Mouse (Mus musculus) embryonic facial prominence, embryonic 10.5 days (tissue): Measurements from ENCODE around the gene Klk1b1. TPM values are rescaled to one million over a fixed set of nuclear protein-coding genes. Genes with fewer than 3 reads are reported as not detected.
"Not testable (repeated sequence)": the region's sequence is repeated elsewhere in the genome, so short reads cannot be mapped to it uniquely, and the experiment has no call there.

Experiments used
- DNase-seq: peaks from one replicate; pipeline ENCODE4 v3.0.0-alpha.2; 2017; ENCODE audit warnings: low spot score
- H3K27ac ChIP-seq: fragments of 300-500 bp; sonication (generic); replicated peaks from 2 replicates; pipeline ENCODE4 v1.5.1; 2016; ENCODE audit warnings: mild to moderate bottlenecking
- H3K27me3 ChIP-seq: fragments of 300-500 bp; sonication (generic); replicated peaks from 2 replicates; pipeline ENCODE4 v1.6.1; 2016; ENCODE audit warnings: low read depth, mild to moderate bottlenecking; ENCODE audit not compliant: poor library complexity, severe bottlenecking
- H3K36me3 ChIP-seq: fragments of 300-500 bp; sonication (generic); replicated peaks from 2 replicates; pipeline ENCODE4 v1.6.1; 2016; ENCODE audit warnings: mild to moderate bottlenecking, moderate library complexity
- H3K4me1 ChIP-seq: fragments of 300-500 bp; sonication (generic); 2 replicates; pipeline ENCODE4 v1.6.1; 2016
- H3K4me3 ChIP-seq: fragments of 300-500 bp; sonication (generic); 2 replicates; pipeline ENCODE4 v1.5.1; 2016; ENCODE audit warnings: mild to moderate bottlenecking, moderate library complexity
- H3K9me3 ChIP-seq: fragments of 300-500 bp; sonication (generic); 2 replicates; pipeline ENCODE4 v1.6.1; 2016; ENCODE audit warnings: mild to moderate bottlenecking
- WGBS: fragments of 180-500 bp; shearing (Covaris S2); methylation state at CpG from one replicate; pipeline ENCODE4 v1.1.7; 2016; 5-methylcytosine and 5-hydroxymethylcytosine counted together
- polyA plus RNA-seq: library from polyadenylated mRNA; unstranded; fragments of >200 nt; fragmentation: Nextera tagmentation; extraction: Ambion mirVana; gene quantifications from 2 replicates; pipeline ENCODE4 v1.2.1, GENCODE M21; 2016

The Klk1b1 gene
- polyA plus RNA-seq, 1 experiment from 2014 or later = not detected

DNA sequence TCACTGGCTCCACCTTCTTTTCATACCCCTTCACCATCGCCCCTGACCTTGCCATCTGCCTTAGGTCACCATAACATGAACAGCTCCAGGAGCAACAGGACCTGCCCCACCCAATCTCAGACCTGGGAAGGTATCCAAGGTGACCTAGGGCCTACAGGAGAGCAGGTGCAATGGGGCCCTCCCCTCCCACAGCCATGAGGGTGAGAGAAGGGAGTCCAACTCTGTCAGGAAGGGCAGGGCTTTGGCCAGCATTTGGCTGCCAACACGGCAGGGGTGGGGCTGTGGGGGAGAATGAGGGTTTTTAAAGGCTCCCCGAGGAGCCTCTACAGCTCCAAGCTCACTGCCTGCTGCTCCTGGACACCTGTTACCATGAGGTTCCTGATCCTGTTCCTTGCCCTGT, 24.3 kb upstream of the Klk1b1 start:
- DNase-seq, H3K27me3 ChIP-seq, H3K27ac ChIP-seq, H3K36me3 ChIP-seq, H3K4me3 ChIP-seq, H3K4me1 ChIP-seq, H3K9me3 ChIP-seq: not testable (repeated sequence)
- 71% methylated on average over 3 of the region's 3 CpGs for WGBS

DNA sequence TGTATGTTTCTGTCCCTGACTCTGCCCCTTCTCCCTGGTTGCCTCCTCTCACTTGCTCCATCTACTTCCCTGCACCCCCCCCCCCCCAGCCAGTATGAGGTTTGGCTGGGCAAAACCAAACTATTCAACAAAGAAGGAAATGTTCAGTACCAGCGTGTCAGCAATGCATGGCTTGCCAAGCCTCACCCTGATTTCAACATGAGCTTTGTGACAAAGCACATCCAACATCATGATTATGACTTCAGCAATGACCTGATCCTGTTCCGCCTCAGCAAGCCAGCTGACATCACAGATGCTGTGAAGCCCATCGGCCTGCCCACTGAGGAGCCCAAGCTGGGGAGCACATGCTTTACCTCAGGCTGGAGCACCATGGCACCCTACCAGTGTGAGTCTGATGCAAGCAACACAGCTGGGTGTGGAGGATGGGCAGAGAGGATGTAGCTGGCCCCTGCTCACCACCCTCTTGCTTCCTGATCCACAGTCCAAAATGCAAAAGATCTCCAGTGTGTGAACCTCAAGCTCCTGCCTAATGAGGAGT, 21.8 kb upstream of the Klk1b1 start:
- Histone ChIP-seq H3K27ac (no peak overlapping the region), H3K4me1 (no peaks in the 10 kb centered on the region), H3K27me3 (no peaks in the 10 kb centered on the region), H3K9me3 (no peaks in the 10 kb centered on the region), H3K4me3 (no peak overlapping the region), H3K36me3 (no peaks in the 10 kb centered on the region)
- no peak for DNase-seq
- 87% methylated on average over 3 of the region's 3 CpGs for WGBS

DNA sequence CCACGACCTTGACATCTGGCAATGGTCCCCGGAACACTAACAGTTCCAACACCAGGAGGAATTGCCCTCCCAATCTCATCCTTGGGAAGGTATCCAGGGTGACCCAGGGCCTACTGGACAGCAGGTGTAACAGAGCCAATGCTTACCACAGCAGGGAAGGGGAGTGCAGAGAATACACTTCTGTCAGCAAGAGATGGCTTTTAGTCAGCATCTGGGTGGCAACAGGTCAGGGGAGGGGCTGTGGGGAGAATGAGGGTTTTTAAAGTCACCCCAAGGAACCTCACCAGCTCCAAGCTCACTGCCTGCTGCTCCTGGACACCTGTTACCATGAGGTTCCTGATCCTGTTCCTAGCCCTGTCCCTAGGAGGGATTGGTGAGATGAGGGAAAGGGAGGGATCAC, 16.2 kb upstream of the Klk1b1 start, which contains the start of gene Klk1b8:
Gene Klk1b8, plus strand, starts transcription at position 301 of the 400 bp plus-strand sequence.
- no peaks in the 10 kb centered on the region for H3K36me3 ChIP-seq
- H3K4me1 ChIP-seq = no peaks in the 10 kb centered on the region
- H3K27me3 ChIP-seq = no peaks in the 10 kb centered on the region
- no peak within 1 kb of the TSS for H3K27ac ChIP-seq
- WGBS = 85% methylated on average over 2 of the region's 2 CpGs
- no peak within 1 kb of the TSS for H3K4me3 ChIP-seq
- DNase-seq = no peak
- no peaks in the 10 kb centered on the region for H3K9me3 ChIP-seq

DNA sequence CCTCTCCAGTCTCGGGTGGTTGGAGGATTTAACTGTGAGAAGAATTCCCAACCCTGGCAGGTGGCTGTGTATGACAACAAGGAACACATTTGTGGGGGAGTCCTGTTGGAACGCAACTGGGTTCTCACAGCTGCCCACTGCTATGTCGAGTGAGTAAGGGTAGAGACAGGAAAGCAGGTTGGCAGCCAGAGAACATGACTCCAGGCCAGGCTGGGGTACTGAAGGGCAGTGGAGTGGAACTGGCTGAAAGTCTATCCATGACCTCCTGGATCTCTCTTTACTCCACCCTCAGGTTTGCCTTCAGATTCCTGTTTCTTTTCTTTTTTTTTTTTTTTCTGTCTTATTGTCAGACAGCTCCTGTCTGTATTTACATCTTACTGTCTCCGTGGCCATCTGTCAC, 13.8 kb upstream of the Klk1b1 start:
- Histone ChIP-seq H3K27me3 (no peaks in the 10 kb centered on the region), H3K4me3 (no peak overlapping the region), H3K9me3 (no peaks in the 10 kb centered on the region), H3K4me1 (no peaks in the 10 kb centered on the region), H3K36me3 (no peaks in the 10 kb centered on the region), H3K27ac (no peak overlapping the region)
- no peak for DNase-seq
- WGBS = 73% methylated on average over 4 of the region's 4 CpGs

DNA sequence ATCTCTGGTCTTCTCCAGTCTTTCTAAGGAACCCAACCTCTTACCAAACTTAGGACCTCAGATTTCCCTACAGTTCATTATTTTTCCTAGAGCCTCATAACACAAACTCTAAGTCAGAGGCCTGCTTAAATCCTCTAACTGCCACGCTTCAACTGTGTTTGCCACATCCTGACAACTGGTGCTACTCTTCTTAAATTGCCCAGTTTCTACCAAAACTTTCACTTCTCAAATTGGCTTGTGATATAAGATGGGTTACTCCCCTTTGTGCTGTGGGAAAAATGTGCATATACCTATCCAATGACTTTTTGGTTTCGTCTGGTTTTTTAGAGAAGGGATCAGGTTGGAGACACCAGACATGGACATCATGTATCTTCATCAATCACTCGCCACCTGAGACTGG, 507 bp downstream of the Klk1b1 start:
- Histone ChIP-seq H3K4me1 (no peaks in the 10 kb centered on the region), H3K9me3 (no peaks in the 10 kb centered on the region), H3K27me3 (no peaks in the 10 kb centered on the region), H3K27ac (no peak overlapping the region), H3K4me3 (no peak overlapping the region), H3K36me3 (no peaks in the 10 kb centered on the region)
- WGBS = 79% methylated on average over 3 of the region's 3 CpGs
- DNase-seq = no peak

DNA sequence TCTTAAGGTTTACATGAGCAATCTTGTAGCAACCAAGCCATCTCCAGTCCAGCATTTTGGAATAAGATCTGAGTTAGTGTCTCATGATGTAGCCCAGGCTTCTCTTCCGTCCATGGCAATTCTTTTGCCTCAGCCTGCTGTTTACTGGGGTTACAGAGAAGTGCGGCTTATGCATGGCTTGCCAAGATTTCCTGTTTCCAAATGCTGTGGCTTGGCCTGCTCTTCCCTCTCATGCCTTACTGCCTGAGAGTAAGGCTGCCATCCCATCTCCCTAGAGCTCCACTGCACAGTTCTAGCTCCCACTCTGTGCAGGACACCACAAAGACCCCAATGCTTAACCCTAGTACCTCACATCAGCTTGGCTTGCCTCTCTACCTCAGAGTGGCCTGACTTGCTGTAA, 1.1 kb downstream of the Klk1b1 start:
- no peaks in the 10 kb centered on the region for H3K36me3 ChIP-seq
- WGBS = 90% methylated on average over 2 of the region's 2 CpGs
- no peak overlapping the region for H3K4me3 ChIP-seq
- H3K27me3 ChIP-seq = no peaks in the 10 kb centered on the region
- no peak for DNase-seq
- no peaks in the 10 kb centered on the region for H3K4me1 ChIP-seq
- no peaks in the 10 kb centered on the region for H3K9me3 ChIP-seq
- no peak overlapping the region for H3K27ac ChIP-seq

DNA sequence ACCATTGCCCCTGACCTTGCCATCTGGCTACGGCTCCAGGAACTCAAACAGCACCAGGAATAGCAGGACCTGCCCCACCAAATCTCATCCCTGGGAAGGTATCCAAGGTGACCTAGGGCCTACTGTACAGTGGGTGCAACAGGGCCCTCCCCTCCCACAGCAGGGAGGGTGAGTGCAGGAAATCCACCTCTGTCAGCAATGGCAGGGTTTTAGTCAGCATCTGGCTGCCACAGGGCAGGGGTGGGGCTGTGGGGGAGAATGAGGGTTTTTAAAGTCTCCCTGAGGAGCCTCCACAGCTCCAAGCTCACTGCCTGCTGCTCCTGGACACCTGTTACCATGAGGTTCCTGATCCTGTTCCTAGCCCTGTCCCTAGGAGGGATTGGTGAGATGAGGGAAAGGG, 9.2 kb downstream of the Klk1b1 start, which contains the start of gene Klk1b9:
Gene Klk1b9, plus strand, starts transcription at position 301 of the 400 bp plus-strand sequence.
- H3K4me1 ChIP-seq, H3K4me3 ChIP-seq, H3K27me3 ChIP-seq, H3K27ac ChIP-seq, DNase-seq, H3K36me3 ChIP-seq, H3K9me3 ChIP-seq: not testable (repeated sequence)
- 84% methylated on average over 1 of the region's 1 CpGs for WGBS

DNA sequence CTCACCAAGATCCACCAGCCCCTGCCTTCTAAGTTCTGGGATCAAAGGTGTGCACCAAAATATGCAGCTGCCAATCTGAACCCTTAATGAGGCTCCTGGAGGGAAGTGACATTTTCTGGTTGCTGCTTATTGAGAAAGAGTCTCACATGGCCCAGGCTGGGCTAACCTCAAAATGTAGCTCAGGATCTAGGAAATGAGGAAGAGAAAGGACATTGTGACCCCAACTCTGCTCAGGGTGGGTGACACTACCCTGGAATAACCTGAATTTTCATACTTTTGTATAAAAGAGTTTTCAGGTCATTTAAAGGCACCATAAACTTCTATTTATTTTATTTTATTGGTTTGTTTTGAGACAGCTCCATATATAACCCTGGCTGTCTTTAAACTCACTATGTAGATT, 19.1 kb downstream of the Klk1b1 start:
- Histone ChIP-seq H3K27ac (no peak overlapping the region), H3K36me3 (no peaks in the 10 kb centered on the region), H3K4me1 (no peaks in the 10 kb centered on the region), H3K4me3 (no peak overlapping the region), H3K27me3 (no peaks in the 10 kb centered on the region), H3K9me3 (no peaks in the 10 kb centered on the region)
- no peak for DNase-seq

DNA sequence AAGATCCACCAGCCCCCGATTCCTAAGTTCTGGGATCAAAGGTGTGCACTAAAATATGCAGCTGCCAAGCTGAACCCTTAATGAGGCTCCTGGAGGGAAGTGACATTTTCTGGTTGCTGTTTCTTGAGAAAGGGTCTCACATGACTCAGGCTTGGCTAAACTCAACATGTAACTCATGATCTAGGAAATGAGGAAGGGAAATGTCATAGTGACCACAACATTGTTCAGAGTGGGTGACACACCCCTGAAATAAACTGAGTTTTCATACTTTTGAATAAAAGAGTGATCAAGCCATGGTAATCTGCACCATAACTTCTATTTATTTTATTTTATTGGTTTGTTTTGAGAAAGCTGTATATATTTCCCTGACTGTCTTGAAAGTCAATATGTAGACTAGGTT, 28.3 kb downstream of the Klk1b1 start:
- 83% methylated on average over 1 of the region's 1 CpGs for WGBS

DNA sequence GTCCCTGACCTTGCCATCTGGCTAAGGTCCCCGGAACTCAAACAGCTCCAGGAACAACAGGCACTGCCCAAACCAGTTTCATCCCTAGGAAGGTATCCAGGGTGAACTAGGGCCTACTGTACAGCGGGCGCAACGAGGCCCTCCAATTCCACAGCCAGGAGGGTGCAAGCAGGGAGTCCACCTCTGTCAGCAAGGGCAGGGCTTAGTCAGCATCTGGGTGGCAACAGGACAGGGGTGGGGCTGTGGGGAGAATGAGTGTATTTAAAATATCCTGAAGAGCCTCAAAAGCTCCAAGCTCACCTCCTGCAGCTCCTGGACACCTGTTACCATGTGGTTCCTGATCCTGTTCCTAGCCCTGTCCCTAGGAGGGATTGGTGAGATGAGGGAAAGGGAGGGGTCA, 29.0 kb downstream of the Klk1b1 start, which contains the start of gene Klk1b11:
Gene Klk1b11, plus strand, starts transcription at position 301 of the 400 bp plus-strand sequence.
- not testable (repeated sequence) for DNase-seq, H3K9me3 ChIP-seq, H3K4me3 ChIP-seq, H3K36me3 ChIP-seq, H3K27me3 ChIP-seq, H3K27ac ChIP-seq, H3K4me1 ChIP-seq
- 86% methylated on average over 4 of the region's 4 CpGs for WGBS

More for the DNA sequence above, 28.3 kb downstream of the Klk1b1 start:
- not testable (repeated sequence) for DNase-seq, H3K9me3 ChIP-seq, H3K27me3 ChIP-seq, H3K36me3 ChIP-seq, H3K4me1 ChIP-seq, H3K27ac ChIP-seq, H3K4me3 ChIP-seq

DNA sequence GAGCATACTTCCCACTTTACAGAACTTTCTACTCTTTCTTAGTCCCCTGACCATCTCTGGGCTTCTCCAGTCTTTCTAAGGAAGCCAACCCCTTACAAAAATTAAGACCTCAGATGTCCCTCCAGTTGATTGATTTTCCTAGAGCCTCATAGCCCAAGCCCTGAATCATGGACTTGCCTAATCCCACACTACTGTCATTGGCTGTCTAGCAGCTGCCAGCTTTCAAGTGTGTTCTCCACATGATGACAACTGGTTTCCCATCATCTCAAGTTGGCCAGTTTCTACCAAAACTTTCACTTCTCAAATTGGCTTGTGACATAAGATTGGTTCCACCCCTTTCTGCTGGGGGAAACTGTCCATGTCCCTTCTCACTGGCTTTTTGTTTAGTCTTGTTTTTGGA, 38.3 kb downstream of the Klk1b1 start:
- no peaks in the 10 kb centered on the region for H3K4me1 ChIP-seq
- DNase-seq = no peak
- no peak overlapping the region for H3K27ac ChIP-seq
- H3K4me3 ChIP-seq = no peak overlapping the region
- no peaks in the 10 kb centered on the region for H3K27me3 ChIP-seq
- H3K9me3 ChIP-seq = no peaks in the 10 kb centered on the region
- no peaks in the 10 kb centered on the region for H3K36me3 ChIP-seq

DNA sequence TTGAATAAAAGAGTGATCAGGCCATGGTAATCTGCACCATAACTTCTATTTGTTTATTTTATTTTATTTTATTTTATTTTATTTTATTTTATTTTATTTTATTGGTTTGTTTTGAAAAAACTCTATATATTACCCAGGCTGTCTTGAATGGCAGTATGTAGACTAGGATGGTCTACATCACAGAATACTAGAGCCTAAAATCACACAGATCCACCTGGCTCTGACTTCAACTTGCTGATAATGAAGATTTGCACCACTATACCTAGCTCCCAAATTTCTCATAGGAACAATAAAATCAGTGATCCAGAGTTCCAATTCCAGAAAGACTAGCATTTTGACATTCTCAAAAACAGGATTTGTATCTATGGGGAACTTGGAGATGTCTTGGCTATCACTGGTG, 45.3 kb downstream of the Klk1b1 start, which contains the start of gene Klk1b26:
Gene Klk1b26, plus strand, starts transcription at position 301 of the 400 bp plus-strand sequence.
- not testable (repeated sequence) for DNase-seq, H3K36me3 ChIP-seq, H3K9me3 ChIP-seq, H3K4me3 ChIP-seq, H3K27ac ChIP-seq, H3K4me1 ChIP-seq, H3K27me3 ChIP-seq

DNA sequence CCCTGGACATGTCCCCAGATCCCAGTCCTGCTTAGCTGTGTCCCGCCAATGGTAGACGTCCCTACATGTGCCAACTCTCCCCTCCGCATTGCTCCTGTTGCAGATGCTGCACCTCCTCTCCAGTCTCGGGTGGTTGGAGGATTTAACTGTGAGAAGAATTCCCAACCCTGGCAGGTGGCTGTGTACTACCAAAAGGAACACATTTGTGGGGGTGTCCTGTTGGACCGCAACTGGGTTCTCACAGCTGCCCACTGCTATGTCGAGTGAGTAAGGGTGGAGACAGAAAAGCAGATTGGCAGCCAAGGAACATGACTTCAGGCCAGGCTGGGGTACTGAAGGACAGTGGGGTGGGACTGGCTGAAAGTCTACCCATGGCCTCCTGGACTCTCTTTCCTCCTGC, 48.1 kb downstream of the Klk1b1 start:
- H3K27ac ChIP-seq, DNase-seq, H3K4me1 ChIP-seq, H3K36me3 ChIP-seq, H3K9me3 ChIP-seq, H3K4me3 ChIP-seq, H3K27me3 ChIP-seq: not testable (repeated sequence)
- 88% methylated on average over 6 of the region's 6 CpGs for WGBS

DNA sequence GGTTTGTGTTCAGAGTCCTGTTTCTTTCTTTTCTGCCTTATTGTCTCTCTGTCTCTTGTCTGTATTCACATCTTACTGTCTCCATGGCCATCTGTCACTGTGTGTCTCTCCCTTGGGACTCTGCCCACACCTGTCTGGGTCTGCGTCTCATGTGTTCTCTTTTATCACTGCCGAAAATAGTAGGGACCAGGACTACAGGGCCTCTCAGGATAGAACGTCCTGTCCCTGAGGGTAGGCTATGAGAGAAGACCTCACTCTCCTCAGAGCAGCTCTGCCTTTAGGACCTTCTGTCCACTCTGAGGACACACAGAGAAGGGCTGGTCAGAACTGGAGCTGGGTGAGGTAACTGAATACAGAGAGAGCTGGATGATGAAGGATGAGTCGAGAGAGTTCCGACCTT, 48.5 kb downstream of the Klk1b1 start:
- Histone ChIP-seq H3K27ac (no peak overlapping the region), H3K4me1 (no peaks in the 10 kb centered on the region), H3K27me3 (no peaks in the 10 kb centered on the region), H3K36me3 (no peaks in the 10 kb centered on the region), H3K9me3 (no peaks in the 10 kb centered on the region), H3K4me3 (no peak overlapping the region)
- DNase-seq = no peak
- 88% methylated on average over 5 of the region's 5 CpGs for WGBS
